1 mouse cellular context compared by ENCODE assay signal in the genomic region with DNA sequence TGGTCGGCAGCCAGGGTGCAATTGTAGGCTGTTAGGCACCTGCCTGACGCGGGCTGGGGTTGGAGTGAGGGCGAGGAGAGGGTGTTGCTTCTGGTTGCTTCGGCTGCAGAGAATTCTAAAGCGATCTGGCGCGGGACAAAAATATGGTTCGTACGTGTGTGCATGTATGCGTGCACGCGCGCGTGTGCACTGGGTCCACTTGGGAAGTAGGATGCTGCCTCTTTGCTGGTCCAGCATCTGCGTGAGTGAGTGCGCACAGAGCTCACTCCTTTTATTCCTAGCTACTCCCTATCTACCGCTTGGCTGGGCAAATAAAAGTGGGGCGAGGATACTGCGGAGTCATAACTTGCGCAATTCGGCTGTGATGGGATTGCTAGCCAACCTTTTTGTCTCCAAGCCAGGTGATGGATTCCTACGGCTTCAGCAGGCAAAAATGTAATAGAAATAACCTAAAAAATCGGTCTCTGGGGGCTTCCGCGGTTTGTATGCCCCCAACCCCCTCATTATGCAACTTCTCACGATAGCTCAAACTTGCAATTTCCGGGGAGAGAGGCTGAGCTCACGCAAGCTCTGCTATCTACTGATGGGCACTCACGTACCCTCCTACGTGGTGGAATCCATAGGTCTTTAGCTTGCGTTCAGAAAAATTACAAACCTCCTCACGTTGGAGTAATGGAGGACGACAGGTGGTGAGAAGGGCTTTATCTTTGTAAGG.
A peak's percentile ranks its signal among the peaks of the same experiment; 100 is the strongest.
TF ChIP-seq lines count a peak whose summit lies in the region.

No protein-coding gene starts in this region.

TF ChIP-seq in MEL, 35 proteins besides CTCF, POLR2A, EP300 and RAD21 (continued from another document):
- no peak for TF ChIP-seq TCF12 (IDR thresholded peaks at IDR 0.05; ENCODE audit: low read depth, low read length)
- no peak for TF ChIP-seq BHLHE40 (IDR thresholded peaks at IDR 0.05; ENCODE audit: borderline replicate concordance, low read depth, low read length)
- TF ChIP-seq TBP (IDR thresholded peaks at IDR 0.05; ENCODE audit: low read depth, low read length), result 0 out of 2 replicates have a peak, but pooled peaks have one; percentile 20
- no peak for TF ChIP-seq POLR2AphosphoS2 (IDR thresholded peaks at IDR 0.05; ENCODE audit: low read length)
- peak; percentile 24; the same call in 1 of the 2 replicates for TF ChIP-seq MXI1 (IDR thresholded peaks at IDR 0.05; ENCODE audit: low read depth, low read length)
- TF ChIP-seq MYB (IDR thresholded peaks at IDR 0.05; ENCODE audit: low read depth, low read length), result no peak
- peak; percentile 28; the same call in 1 of the 2 replicates for TF ChIP-seq MAX (IDR thresholded peaks at IDR 0.05; ENCODE audit: low read length)
- peak; percentile 33; the same call in 1 of the 2 replicates for TF ChIP-seq HCFC1 (IDR thresholded peaks at IDR 0.05; ENCODE audit: low read depth, low read length)
- peak; percentile 66 for TF ChIP-seq CHD2 (IDR thresholded peaks at IDR 0.05; ENCODE audit: low read length)
